ENCODE assay signal across 8 mouse cellular contexts in the genomic region with DNA sequence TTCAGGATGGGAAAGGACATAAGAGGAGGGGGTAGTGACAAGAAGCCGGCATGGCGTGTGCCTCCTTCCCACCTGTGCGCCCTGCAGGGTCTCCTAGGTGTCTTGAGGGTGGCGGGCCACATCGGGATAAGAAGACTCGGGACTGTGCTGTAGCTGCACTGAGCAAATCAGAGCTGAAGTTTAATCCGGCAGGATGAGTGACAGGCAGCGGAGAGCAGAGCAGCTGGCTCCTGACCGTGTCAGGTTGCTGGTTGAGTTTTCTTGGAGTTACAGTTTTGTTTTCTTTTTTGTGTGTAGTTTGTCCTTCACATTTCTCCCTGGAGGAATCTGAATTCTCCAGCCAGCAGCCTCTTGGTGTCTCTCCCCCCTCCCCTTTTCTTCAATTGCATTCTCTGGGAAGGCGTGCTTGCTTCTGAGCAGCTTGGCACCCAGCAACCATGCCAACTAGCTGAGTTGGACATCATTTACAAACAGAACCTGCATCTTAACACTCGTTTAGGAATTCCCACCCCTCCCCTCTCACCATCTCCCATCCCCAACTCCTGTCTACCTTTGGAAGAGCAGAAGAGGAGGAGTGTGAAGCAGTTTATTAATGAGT. TPM values are rescaled to one million over a fixed set of nuclear protein-coding genes. Genes with fewer than 3 reads are reported as not detected.
A peak's percentile ranks its signal among the peaks of the same experiment; 100 is the strongest.
DNase-seq lines count a peak whose midpoint lies in the region; ATAC-seq lines count a peak whose summit lies in the region.

No protein-coding gene starts in this region.

- DNase-seq in heart, adult 9 months (ENCODE audit: low spot score in 2 of 2): no peak
- DNase-seq in Muller cell, postnatal 12 days (ENCODE audit: inconsistent ontology term): peak; percentile 31
- no peak for DNase-seq in layer of hippocampus, postnatal 36 days
- DNase-seq in layer of hippocampus, postnatal 10 days (ENCODE audit: low spot score in 2 of 2): no peak

- H3K36me3 ChIP-seq in heart, embryonic 16.5 days (ENCODE audit: control insufficient read depth, insufficient read depth): no peaks in the 10 kb centered on the region
- no peaks in the 10 kb centered on the region for H3K36me3 ChIP-seq in forebrain, embryonic 13.5 days (ENCODE audit: poor library complexity, severe bottlenecking)
- H3K36me3 ChIP-seq in liver, embryonic 16.5 days (ENCODE audit: control insufficient read depth, insufficient read depth): no peaks in the 10 kb centered on the region

- H3K27me3 ChIP-seq in heart, embryonic 16.5 days (ENCODE audit: control insufficient read depth, insufficient read depth, low read length): no peaks in the 10 kb centered on the region
- no peaks in the 10 kb centered on the region for H3K27me3 ChIP-seq in forebrain, embryonic 13.5 days
- H3K27me3 ChIP-seq in liver, embryonic 16.5 days (ENCODE audit: control insufficient read depth, insufficient read depth, low read depth, low read length): no peaks in the 10 kb centered on the region

- peaks cover 61% of the 10 kb centered on the region for H3K4me1 ChIP-seq in heart, embryonic 16.5 days (ENCODE audit: control insufficient read depth, insufficient read depth, low read length)
- peaks cover 66% of the 10 kb centered on the region for H3K4me1 ChIP-seq in forebrain, embryonic 13.5 days
- peaks cover 61% of the 10 kb centered on the region for H3K4me1 ChIP-seq in liver, embryonic 16.5 days (ENCODE audit: control insufficient read depth, low read depth, low read length)

- peak overlapping the region; percentile 98 for H3K9ac ChIP-seq in heart, embryonic 16.5 days (ENCODE audit: low read length)
- peak overlapping the region; percentile 97 for H3K9ac ChIP-seq in forebrain, embryonic 13.5 days
- no peak overlapping the region for H3K9ac ChIP-seq in liver, embryonic 16.5 days (ENCODE audit: low read depth, low read length)

- no peak for ATAC-seq in heart, embryonic 16.5 days (replicated peaks; ENCODE audit: extremely low read depth, insufficient read depth, low FRiP score)
- no peak for ATAC-seq in forebrain, embryonic 13.5 days
- ATAC-seq in liver, embryonic 16.5 days (ENCODE audit: low read depth): no peak
- no peak for ATAC-seq in frontal cortex, adult (ENCODE audit: low TSS enrichment)

- peak overlapping the region; percentile 79 for H3K4me3 ChIP-seq in heart, embryonic 16.5 days (ENCODE audit: low read length)
- H3K4me3 ChIP-seq in forebrain, embryonic 13.5 days: peak overlapping the region; percentile 95
- peak overlapping the region; percentile 85 for H3K4me3 ChIP-seq in liver, embryonic 16.5 days (ENCODE audit: low read depth, low read length)

- peak overlapping the region; percentile 82 for H3K4me2 ChIP-seq in heart, embryonic 16.5 days (ENCODE audit: low read depth, low read length)
- H3K4me2 ChIP-seq in forebrain, embryonic 13.5 days: peak overlapping the region; percentile 94
- H3K4me2 ChIP-seq in liver, embryonic 16.5 days (ENCODE audit: low read depth, low read length): peak overlapping the region; percentile 91

- 15% methylated on average over 11 of the region's 11 CpGs for WGBS in heart, embryonic 16.5 days
- 4% methylated on average over 11 of the region's 11 CpGs for WGBS in forebrain, embryonic 13.5 days
- WGBS in liver, embryonic 16.5 days (ENCODE audit: insufficient replicate concordance): 50% methylated on average over 11 of the region's 11 CpGs

- H3K9me3 ChIP-seq in heart, embryonic 16.5 days (replicated peaks; ENCODE audit: control insufficient read depth, low read length): no peaks in the 10 kb centered on the region
- no peaks in the 10 kb centered on the region for H3K9me3 ChIP-seq in forebrain, embryonic 13.5 days (replicated peaks)
- no peaks in the 10 kb centered on the region for H3K9me3 ChIP-seq in liver, embryonic 16.5 days (replicated peaks; ENCODE audit: control insufficient read depth, low read length)

- peak overlapping the region; percentile 97 for H3K27ac ChIP-seq in heart, embryonic 16.5 days (ENCODE audit: low read length)
- peak overlapping the region; percentile 100 for H3K27ac ChIP-seq in forebrain, embryonic 13.5 days
- H3K27ac ChIP-seq in liver, embryonic 16.5 days (ENCODE audit: low read length): no peak overlapping the region

RNA-seq across cellular contexts. Expression of gene Ctdsp2, which starts 2.5 kb away (rescaled TPM):
- polyA plus RNA-seq in heart, embryonic 16.5 days (2015; fragmentation: Nextera tagmentation; extraction: Ambion mirVana): 38.2 and 41.8 TPM in 2 replicates
- 27.8 and 30.9 TPM in 2 replicates for polyA plus RNA-seq in forebrain, embryonic 13.5 days (2015; fragmentation: Nextera tagmentation; extraction: Ambion mirVana)
- 11.1 and 12.2 TPM in 2 replicates for polyA plus RNA-seq in liver, embryonic 16.5 days (2015; fragmentation: Nextera tagmentation; extraction: Ambion mirVana)
- 100 to 1,000 TPM; 103 to 114 TPM for total RNA-seq in layer of hippocampus, postnatal 36 days (2021)
- 10 to 100 TPM; 78.9 to 88.9 TPM for total RNA-seq in layer of hippocampus, postnatal 10 days (2021)

RNA-seq across cellular contexts. Expression of gene Avil, which starts 19.5 kb away (rescaled TPM):
- polyA plus RNA-seq in heart, embryonic 16.5 days (2015; fragmentation: Nextera tagmentation; extraction: Ambion mirVana): 0.27 and 0.84 TPM in 2 replicates
- polyA plus RNA-seq in forebrain, embryonic 13.5 days (2015; fragmentation: Nextera tagmentation; extraction: Ambion mirVana): 0.15 and 0.19 TPM in 2 replicates
- 0.09 TPM in 1 of 2 replicates, not detected in the other for polyA plus RNA-seq in liver, embryonic 16.5 days (2015; fragmentation: Nextera tagmentation; extraction: Ambion mirVana)
- under 1 TPM; 0.35 to 0.40 TPM for total RNA-seq in layer of hippocampus, postnatal 36 days (2021)
- under 1 TPM; 0.11 to 0.18 TPM for total RNA-seq in layer of hippocampus, postnatal 10 days (2021)

RNA-seq across cellular contexts. Expression of gene Tsfm, which starts 49.6 kb away (rescaled TPM):
- polyA plus RNA-seq in heart, embryonic 16.5 days (2015; fragmentation: Nextera tagmentation; extraction: Ambion mirVana): 89.3 and 93.4 TPM in 2 replicates
- polyA plus RNA-seq in forebrain, embryonic 13.5 days (2015; fragmentation: Nextera tagmentation; extraction: Ambion mirVana): 74.7 and 78.4 TPM in 2 replicates
- 37.1 and 40.1 TPM in 2 replicates for polyA plus RNA-seq in liver, embryonic 16.5 days (2015; fragmentation: Nextera tagmentation; extraction: Ambion mirVana)
- 10 to 100 TPM; 25.8 to 28.0 TPM for total RNA-seq in layer of hippocampus, postnatal 36 days (2021)
- 10 to 100 TPM; 31.4 to 36.3 TPM for total RNA-seq in layer of hippocampus, postnatal 10 days (2021)
